Comparison of ENCODE assay signal across 8 mouse cellular contexts in the genomic region with DNA sequence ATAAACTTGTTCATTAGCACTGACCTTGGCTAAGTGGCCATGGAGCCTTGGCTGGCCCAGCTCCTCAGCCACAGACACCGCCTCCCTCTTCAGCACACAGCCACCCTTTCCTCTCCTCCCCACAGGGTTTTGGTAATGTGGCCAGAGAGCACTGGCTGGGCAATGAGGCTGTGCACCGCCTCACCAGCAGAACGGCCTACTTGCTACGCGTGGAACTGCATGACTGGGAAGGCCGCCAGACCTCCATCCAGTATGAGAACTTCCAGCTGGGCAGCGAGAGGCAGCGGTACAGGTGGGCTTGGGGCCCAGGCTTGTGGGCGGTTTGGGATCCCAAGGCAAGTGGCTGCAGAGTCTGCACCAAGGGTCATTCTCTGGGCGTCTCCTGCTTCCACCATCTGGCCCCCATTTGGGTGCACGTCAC. TPM values are rescaled to one million over a fixed set of nuclear protein-coding genes. Genes with fewer than 3 reads are reported as not detected.
DNase-seq lines count a peak whose midpoint lies in the region; ATAC-seq and TF ChIP-seq lines count a peak whose summit lies in the region.

No protein-coding gene starts in this region.

- H3K4me2 ChIP-seq in midbrain, embryonic 16.5 days (ENCODE audit: low read length), result no peak overlapping the region
- H3K4me2 ChIP-seq in neural tube, embryonic 14.5 days (ENCODE audit: low read depth, low read length), result no peak overlapping the region
- no peak overlapping the region for H3K4me2 ChIP-seq in midbrain, embryonic 14.5 days (ENCODE audit: low read length)

- H3K27ac ChIP-seq in midbrain, embryonic 10.5 days (replicated peaks), result peak overlapping the region; percentile 42; the same call in 1 of the 2 replicates
- no peak overlapping the region for H3K27ac ChIP-seq in midbrain, embryonic 16.5 days (ENCODE audit: low read length)
- H3K27ac ChIP-seq in cerebellum, adult 2 months (ENCODE audit: insufficient read depth, low read length), result no peak overlapping the region
- no peak overlapping the region for H3K27ac ChIP-seq in neural tube, embryonic 14.5 days (ENCODE audit: low read depth, low read length)
- H3K27ac ChIP-seq in midbrain, embryonic 14.5 days (replicated peaks; ENCODE audit: low read depth, low read length), result no peak overlapping the region

- no peak for TF ChIP-seq CTCF in cerebellum, adult 2 months (IDR thresholded peaks at IDR 0.05; ENCODE audit: borderline replicate concordance, insufficient read depth, low read depth, low read length)

- H3K27me3 ChIP-seq in midbrain, embryonic 10.5 days (ENCODE audit: low read depth, poor library complexity, severe bottlenecking), result no peaks in the 10 kb centered on the region
- H3K27me3 ChIP-seq in midbrain, embryonic 16.5 days (ENCODE audit: control insufficient read depth, insufficient read depth, low read depth, low read length), result no peaks in the 10 kb centered on the region
- H3K27me3 ChIP-seq in cerebellum, adult 2 months (ENCODE audit: control insufficient read depth, insufficient read depth, low read length), result no peaks in the 10 kb centered on the region
- no peaks in the 10 kb centered on the region for H3K27me3 ChIP-seq in neural tube, embryonic 14.5 days (ENCODE audit: control insufficient read depth, insufficient read depth, low read length)
- H3K27me3 ChIP-seq in midbrain, embryonic 14.5 days (ENCODE audit: control insufficient read depth, insufficient read depth, low read length), result no peaks in the 10 kb centered on the region

- no peak for DNase-seq in midbrain, embryonic 10.5 days (ENCODE audit: low spot score)
- peak; percentile 61 to 62 for DNase-seq in cerebellum, adult 2 months
- peak; percentile 69 to 82 for DNase-seq in heart, adult 9 months (ENCODE audit: low spot score in 2 of 2)
- no peak for DNase-seq in adipocyte (ENCODE audit: low spot score)
- no peak for DNase-seq in adrenal gland, postnatal 36 days
- no peak for DNase-seq in midbrain, embryonic 14.5 days

- H3K4me1 ChIP-seq in midbrain, embryonic 10.5 days, result peaks cover 7% of the 10 kb centered on the region; the same call in 1 of the 2 replicates
- no peaks in the 10 kb centered on the region for H3K4me1 ChIP-seq in midbrain, embryonic 16.5 days (ENCODE audit: control insufficient read depth, insufficient read depth, low read length)
- peaks cover 8% of the 10 kb centered on the region; the same call in 1 of the 2 replicates for H3K4me1 ChIP-seq in cerebellum, adult 2 months (ENCODE audit: control insufficient read depth, insufficient read depth, low read length)
- 0 out of 2 replicates have a peak, but pooled peaks cover 3% of the 10 kb centered on the region for H3K4me1 ChIP-seq in neural tube, embryonic 14.5 days (ENCODE audit: control insufficient read depth, insufficient read depth, low read length)
- H3K4me1 ChIP-seq in midbrain, embryonic 14.5 days (ENCODE audit: control insufficient read depth, insufficient read depth, low read length), result no peaks in the 10 kb centered on the region; the same call in 1 of the 2 replicates

- WGBS in midbrain, embryonic 10.5 days, result 83% methylated on average over 11 of the region's 11 CpGs
- 64% methylated on average over 11 of the region's 11 CpGs for WGBS in midbrain, embryonic 16.5 days
- 8% methylated on average over 11 of the region's 11 CpGs for WGBS in cerebellum, adult 2 months
- 69% methylated on average over 11 of the region's 11 CpGs for WGBS in neural tube, embryonic 14.5 days
- 75% methylated on average over 11 of the region's 11 CpGs for WGBS in midbrain, embryonic 14.5 days

- ATAC-seq in midbrain, embryonic 16.5 days, result no peak
- 0 out of 2 replicates have a peak, but pooled peaks have one; percentile 24 for ATAC-seq in neural tube, embryonic 14.5 days (ENCODE audit: low read depth)
- ATAC-seq in midbrain, embryonic 14.5 days (ENCODE audit: low FRiP score, low TSS enrichment), result no peak

- H3K9ac ChIP-seq in midbrain, embryonic 16.5 days (ENCODE audit: low read depth, low read length), result no peak overlapping the region
- no peak overlapping the region for H3K9ac ChIP-seq in neural tube, embryonic 14.5 days (replicated peaks; ENCODE audit: low read depth, low read length)
- no peak overlapping the region for H3K9ac ChIP-seq in midbrain, embryonic 14.5 days (replicated peaks; ENCODE audit: low read length)

- no peaks in the 10 kb centered on the region for H3K9me3 ChIP-seq in midbrain, embryonic 10.5 days (replicated peaks)
- H3K9me3 ChIP-seq in midbrain, embryonic 16.5 days (replicated peaks; ENCODE audit: control insufficient read depth, low read length, poor library complexity, severe bottlenecking), result no peaks in the 10 kb centered on the region
- H3K9me3 ChIP-seq in neural tube, embryonic 14.5 days (ENCODE audit: control insufficient read depth, low read length), result no peaks in the 10 kb centered on the region
- no peaks in the 10 kb centered on the region for H3K9me3 ChIP-seq in midbrain, embryonic 14.5 days (ENCODE audit: control insufficient read depth, low read length)

- no peaks in the 10 kb centered on the region for H3K36me3 ChIP-seq in midbrain, embryonic 10.5 days
- H3K36me3 ChIP-seq in midbrain, embryonic 16.5 days (ENCODE audit: control insufficient read depth, insufficient read depth, low read length), result no peaks in the 10 kb centered on the region
- no peaks in the 10 kb centered on the region for H3K36me3 ChIP-seq in neural tube, embryonic 14.5 days (ENCODE audit: control insufficient read depth, insufficient read depth, low read length)
- H3K36me3 ChIP-seq in midbrain, embryonic 14.5 days (ENCODE audit: control insufficient read depth, insufficient read depth, low read length), result no peaks in the 10 kb centered on the region

- no peak overlapping the region for H3K4me3 ChIP-seq in midbrain, embryonic 10.5 days
- H3K4me3 ChIP-seq in midbrain, embryonic 16.5 days (ENCODE audit: low read depth, low read length), result no peak overlapping the region
- H3K4me3 ChIP-seq in cerebellum, adult 2 months (replicated peaks; ENCODE audit: insufficient read depth, low read depth, low read length), result no peak overlapping the region
- no peak overlapping the region for H3K4me3 ChIP-seq in neural tube, embryonic 14.5 days (ENCODE audit: low read depth, low read length)
- no peak overlapping the region for H3K4me3 ChIP-seq in midbrain, embryonic 14.5 days (replicated peaks; ENCODE audit: low read depth, low read length)

- no peak for TF ChIP-seq POLR2A in cerebellum, adult 2 months (IDR thresholded peaks at IDR 0.05; ENCODE audit: borderline replicate concordance, insufficient read depth, low read length)

RNA-seq across cellular contexts. Expression of a gene that starts 27.8 kb away (rescaled TPM):
- polyA plus RNA-seq in midbrain, embryonic 10.5 days (2016; fragmentation: Nextera tagmentation; extraction: Ambion mirVana), result 0.06 and 0.32 TPM in 2 replicates
- 0.14 and 0.30 TPM in 2 replicates for polyA plus RNA-seq in midbrain, embryonic 16.5 days (2015; fragmentation: Nextera tagmentation; extraction: Ambion mirVana)
- polyA plus RNA-seq in cerebellum, adult 2 months (2012; rRNA removed), result 0.23 and 0.25 TPM in 2 replicates
- polyA plus RNA-seq in neural tube, embryonic 14.5 days (2014; fragmentation: Nextera tagmentation; extraction: Ambion mirVana), result 0.11 and 0.62 TPM in 2 replicates
- total RNA-seq in adrenal gland, postnatal 36 days (2021), result 1 to 10 TPM in 1 of 2 experiments, under 1 TPM in 1; 0.33 to 1.2 TPM
- 0.17 TPM in 1 of 2 replicates, not detected in the other for polyA plus RNA-seq in midbrain, embryonic 14.5 days (2014; fragmentation: Nextera tagmentation; extraction: Ambion mirVana)

RNA-seq across cellular contexts. Expression of a gene that starts 41.2 kb away (rescaled TPM):
- polyA plus RNA-seq in midbrain, embryonic 10.5 days (2016; fragmentation: Nextera tagmentation; extraction: Ambion mirVana), result 79.8 and 108 TPM in 2 replicates
- 57.5 and 59.1 TPM in 2 replicates for polyA plus RNA-seq in midbrain, embryonic 16.5 days (2015; fragmentation: Nextera tagmentation; extraction: Ambion mirVana)
- 8.3 and 8.9 TPM in 2 replicates for polyA plus RNA-seq in cerebellum, adult 2 months (2012; rRNA removed)
- 36.3 and 36.6 TPM in 2 replicates for polyA plus RNA-seq in neural tube, embryonic 14.5 days (2014; fragmentation: Nextera tagmentation; extraction: Ambion mirVana)
- total RNA-seq in adrenal gland, postnatal 36 days (2021), result 1 to 10 TPM; 8.5 to 9.6 TPM
- polyA plus RNA-seq in midbrain, embryonic 14.5 days (2014; fragmentation: Nextera tagmentation; extraction: Ambion mirVana), result 55.8 and 67.5 TPM in 2 replicates

RNA-seq across cellular contexts. Expression of a gene that starts 57.5 kb away (rescaled TPM):
- polyA plus RNA-seq in midbrain, embryonic 10.5 days (2016; fragmentation: Nextera tagmentation; extraction: Ambion mirVana), result 0.81 and 0.87 TPM in 2 replicates
- 1.0 and 1.4 TPM in 2 replicates for polyA plus RNA-seq in midbrain, embryonic 16.5 days (2015; fragmentation: Nextera tagmentation; extraction: Ambion mirVana)
- polyA plus RNA-seq in cerebellum, adult 2 months (2012; rRNA removed), result 2.1 and 2.6 TPM in 2 replicates
- 0.60 and 1.2 TPM in 2 replicates for polyA plus RNA-seq in neural tube, embryonic 14.5 days (2014; fragmentation: Nextera tagmentation; extraction: Ambion mirVana)
- 1 to 10 TPM; 2.1 to 3.6 TPM for total RNA-seq in adrenal gland, postnatal 36 days (2021)
- 0.42 and 0.74 TPM in 2 replicates for polyA plus RNA-seq in midbrain, embryonic 14.5 days (2014; fragmentation: Nextera tagmentation; extraction: Ambion mirVana)

Comparison
In these comparisons a context has a peak if more than half of its experiments do, and no peak if none do; other contexts are left out.
1. DNase-seq: peak in cerebellum, adult 2 months (2 of 2) and heart, adult 9 months (2 of 2); none in midbrain, embryonic 10.5 days (single experiment), adipocyte (single experiment), adrenal gland, postnatal 36 days (0 of 2) and midbrain, embryonic 14.5 days (single experiment).